Mouse (Mus musculus) liver, embryonic 14.5 days (tissue): ENCODE measurements at regions not wholly inside any gene's neighbourhood (a gene's known extent, or its start where the extent isn't known, plus 50 kb on each side); places are given as distances from the start of the nearest gene placed in this dataset.

Experiments used
- CTCF ChIP-seq: IDR thresholded peaks from 2 replicates; pipeline ENCODE4 v1.5.1; 2016; ENCODE audit warnings: antibody characterized with exemption, low read depth, control low read depth
- EP300 ChIP-seq: IDR thresholded peaks from 2 replicates; pipeline ENCODE4 v1.6.1; 2016; ENCODE audit warnings: antibody characterized with exemption, low read depth

DNA sequence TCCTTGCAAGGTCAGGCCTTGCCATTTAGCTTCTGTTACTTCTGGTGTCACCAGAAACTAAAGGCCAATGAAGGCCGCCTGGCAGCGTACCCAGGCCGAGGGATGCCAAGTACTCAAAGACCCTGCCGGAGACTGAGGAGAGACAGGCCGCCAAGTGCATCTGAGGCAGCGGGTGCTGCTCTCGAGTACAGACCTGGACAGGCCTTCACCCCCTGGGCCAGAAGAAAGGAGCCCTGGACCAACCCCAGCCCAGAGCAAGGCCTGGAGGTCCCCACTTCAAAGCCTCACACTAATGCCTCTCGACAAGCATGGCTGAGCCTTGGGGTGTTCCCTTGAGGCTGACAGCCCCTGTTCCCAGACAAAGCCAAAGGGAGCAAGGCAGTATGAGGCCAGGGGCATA lies 70.5 kb downstream of the Inhbb start:
- TF ChIP-seq CTCF, result no peak
- no peak for TF ChIP-seq EP300
